ENCODE assay signal across 10 mouse cellular contexts in genomic region chr9:67012470-67012869, GRCm38 (mm10). TPM values are rescaled to one million over a fixed set of nuclear protein-coding genes. Genes with fewer than 3 reads are reported as not detected.
DNase-seq lines count a peak whose midpoint lies in the region; ATAC-seq and TF ChIP-seq lines count a peak whose summit lies in the region.
"Had no signal": no experiment of that assay in that cellular context is flagged by ENCODE, and none has a peak within 500 bp of the region (broad histone marks: within the 10 kb centered on the region; RNA-seq: fewer than 3 reads in every experiment).

No protein-coding gene starts in this region.

- H3K27me3 ChIP-seq in hindbrain, postnatal 0 days (ENCODE audit: insufficient read depth, low read length): no peaks in the 10 kb centered on the region
- no peaks in the 10 kb centered on the region for H3K27me3 ChIP-seq in hindbrain, embryonic 11.5 days (ENCODE audit: control insufficient read depth, insufficient read depth, low read length)
- H3K27me3 ChIP-seq in lung, embryonic 14.5 days (ENCODE audit: insufficient read depth, low read length): no peaks in the 10 kb centered on the region
- no peaks in the 10 kb centered on the region for H3K27me3 ChIP-seq in forebrain, embryonic 12.5 days
- H3K27me3 ChIP-seq in forebrain, embryonic 10.5 days (ENCODE audit: poor library complexity, severe bottlenecking): no peaks in the 10 kb centered on the region
- H3K27me3 ChIP-seq: midbrain, embryonic 13.5 days had no signal

- no peak overlapping the region for H3K9ac ChIP-seq in hindbrain, postnatal 0 days (replicated peaks; ENCODE audit: low read length)
- no peak overlapping the region for H3K9ac ChIP-seq in hindbrain, embryonic 11.5 days (ENCODE audit: low read depth, low read length)
- no peak overlapping the region for H3K9ac ChIP-seq in lung, embryonic 14.5 days
- no peak overlapping the region for H3K9ac ChIP-seq in forebrain, embryonic 12.5 days
- H3K9ac ChIP-seq: midbrain, embryonic 13.5 days had no signal

- H3K36me3 ChIP-seq in hindbrain, postnatal 0 days (ENCODE audit: insufficient read depth, low read length): no peaks in the 10 kb centered on the region
- no peaks in the 10 kb centered on the region for H3K36me3 ChIP-seq in hindbrain, embryonic 11.5 days (ENCODE audit: control insufficient read depth, insufficient read depth, low read length)
- no peaks in the 10 kb centered on the region for H3K36me3 ChIP-seq in lung, embryonic 14.5 days (ENCODE audit: insufficient read depth)
- H3K36me3 ChIP-seq in forebrain, embryonic 12.5 days (replicated peaks): no peaks in the 10 kb centered on the region
- H3K36me3 ChIP-seq in forebrain, embryonic 10.5 days (replicated peaks): no peaks in the 10 kb centered on the region
- H3K36me3 ChIP-seq: midbrain, embryonic 13.5 days had no signal

- ATAC-seq in hindbrain, postnatal 0 days: peak; percentile 18; the same call in 1 of the 2 replicates
- no peak for ATAC-seq in hindbrain, embryonic 11.5 days (ENCODE audit: low FRiP score)
- peak; percentile 90 for ATAC-seq in lung, embryonic 14.5 days (ENCODE audit: insufficient read depth)
- no peak for ATAC-seq in forebrain, embryonic 12.5 days (ENCODE audit: low FRiP score)
- ATAC-seq: midbrain, embryonic 13.5 days had no signal

- WGBS in hindbrain, postnatal 0 days: 39% methylated on average over 3 of the region's 3 CpGs
- WGBS in hindbrain, embryonic 11.5 days: 44% methylated on average over 3 of the region's 3 CpGs
- WGBS in lung, embryonic 14.5 days: 26% methylated on average over 3 of the region's 3 CpGs
- WGBS in forebrain, embryonic 12.5 days: 59% methylated on average over 3 of the region's 3 CpGs
- WGBS in forebrain, embryonic 10.5 days: 50% methylated on average over 3 of the region's 3 CpGs

- no peak overlapping the region for H3K4me2 ChIP-seq in hindbrain, postnatal 0 days (ENCODE audit: low read depth, low read length)
- no peak overlapping the region for H3K4me2 ChIP-seq in hindbrain, embryonic 11.5 days (replicated peaks; ENCODE audit: low read depth, low read length)
- H3K4me2 ChIP-seq in lung, embryonic 14.5 days: no peak overlapping the region
- H3K4me2 ChIP-seq in forebrain, embryonic 12.5 days: no peak overlapping the region
- H3K4me2 ChIP-seq: midbrain, embryonic 13.5 days had no signal

- TF ChIP-seq CTCF in hindbrain, postnatal 0 days (IDR thresholded peaks at IDR 0.05; ENCODE audit: low read depth): no peak
- TF ChIP-seq CTCF in lung, embryonic 14.5 days (IDR thresholded peaks at IDR 0.05; ENCODE audit: low read depth): no peak

- no peaks in the 10 kb centered on the region for H3K9me3 ChIP-seq in hindbrain, postnatal 0 days (ENCODE audit: low read length)
- no peaks in the 10 kb centered on the region for H3K9me3 ChIP-seq in hindbrain, embryonic 11.5 days (ENCODE audit: control insufficient read depth, low read length)
- no peaks in the 10 kb centered on the region for H3K9me3 ChIP-seq in lung, embryonic 14.5 days (ENCODE audit: low read depth, low read length)
- H3K9me3 ChIP-seq in forebrain, embryonic 12.5 days: no peaks in the 10 kb centered on the region
- H3K9me3 ChIP-seq in forebrain, embryonic 10.5 days: no peaks in the 10 kb centered on the region
- H3K9me3 ChIP-seq: midbrain, embryonic 13.5 days had no signal

- no peak overlapping the region for H3K4me3 ChIP-seq in hindbrain, postnatal 0 days (ENCODE audit: low read length)
- no peak overlapping the region for H3K4me3 ChIP-seq in hindbrain, embryonic 11.5 days (ENCODE audit: low read depth, low read length)
- no peak overlapping the region for H3K4me3 ChIP-seq in lung, embryonic 14.5 days (ENCODE audit: low read depth, low read length)
- H3K4me3 ChIP-seq in forebrain, embryonic 12.5 days (replicated peaks): no peak overlapping the region
- H3K4me3 ChIP-seq in forebrain, embryonic 10.5 days: no peak overlapping the region
- H3K4me3 ChIP-seq: midbrain, embryonic 13.5 days had no signal

- no peak overlapping the region for H3K27ac ChIP-seq in hindbrain, postnatal 0 days
- no peak overlapping the region for H3K27ac ChIP-seq in hindbrain, embryonic 11.5 days (ENCODE audit: low read depth, low read length)
- H3K27ac ChIP-seq in lung, embryonic 14.5 days (ENCODE audit: low read depth): 0 out of 2 replicates have a peak overlapping the region, but pooled peaks have one; percentile 52
- no peak overlapping the region for H3K27ac ChIP-seq in forebrain, embryonic 12.5 days
- no peak overlapping the region for H3K27ac ChIP-seq in forebrain, embryonic 10.5 days
- H3K27ac ChIP-seq: midbrain, embryonic 13.5 days had no signal

- H3K4me1 ChIP-seq in hindbrain, postnatal 0 days (ENCODE audit: insufficient read depth, low read length): no peaks in the 10 kb centered on the region
- no peaks in the 10 kb centered on the region for H3K4me1 ChIP-seq in hindbrain, embryonic 11.5 days (replicated peaks; ENCODE audit: control insufficient read depth, insufficient read depth, low read length)
- H3K4me1 ChIP-seq in lung, embryonic 14.5 days (ENCODE audit: insufficient read depth): peaks cover 24% of the 10 kb centered on the region
- no peaks in the 10 kb centered on the region for H3K4me1 ChIP-seq in forebrain, embryonic 12.5 days
- H3K4me1 ChIP-seq in forebrain, embryonic 10.5 days: peaks cover 27% of the 10 kb centered on the region
- H3K4me1 ChIP-seq: midbrain, embryonic 13.5 days had no signal

- DNase-seq in hindbrain, postnatal 0 days (ENCODE audit: low spot score): peak; percentile 49
- DNase-seq in hindbrain, embryonic 11.5 days (ENCODE audit: low spot score): no peak
- peak; percentile 77 for DNase-seq in Muller cell, postnatal 12 days (ENCODE audit: inconsistent ontology term)
- peak; percentile 70 for DNase-seq in heart, adult 8-10 months (ENCODE audit: low spot score)
- DNase-seq in lung, embryonic 14.5 days: peak; percentile 89
- DNase-seq in cerebellum, postnatal 36 days: no peak
- DNase-seq in forebrain, embryonic 10.5 days (ENCODE audit: extremely low spot score, low spot score): no peak
- DNase-seq: adrenal gland, postnatal 10 days had no signal

RNA-seq across cellular contexts. Expression of gene Tpm1, which starts 36.7 kb away (rescaled TPM):
- 98.8 and 120 TPM in 2 replicates for total RNA-seq in hindbrain, postnatal 0 days (2014; rRNA removed)
- polyA plus RNA-seq in hindbrain, postnatal 0 days (2015; fragmentation: Nextera tagmentation; extraction: Ambion mirVana): 177 and 180 TPM in 2 replicates
- polyA plus RNA-seq in hindbrain, embryonic 11.5 days (2014; fragmentation: Nextera tagmentation; extraction: Ambion mirVana): 323 and 385 TPM in 2 replicates
- total RNA-seq in heart, adult 8-10 months (2022): over 10,000 TPM in 3 of 4 experiments, 1,000 to 10,000 TPM in 1; 9,382 to 12,072 (median 10,190) TPM
- 635 and 725 TPM in 2 replicates for polyA plus RNA-seq in lung, embryonic 14.5 days (2014; fragmentation: Nextera tagmentation; extraction: Ambion mirVana)
- 218 and 280 TPM in 2 replicates for polyA plus RNA-seq in forebrain, embryonic 12.5 days (2016; fragmentation: Nextera tagmentation; extraction: Ambion mirVana)
- polyA plus RNA-seq in forebrain, embryonic 10.5 days (2016; fragmentation: Nextera tagmentation; extraction: Ambion mirVana): 334 and 342 TPM in 2 replicates

RNA-seq across cellular contexts. Expression of gene Lactb, which starts 37.2 kb away (rescaled TPM):
- 13.1 and 18.4 TPM in 2 replicates for total RNA-seq in hindbrain, postnatal 0 days (2014; rRNA removed)
- 12.8 and 15.2 TPM in 2 replicates for polyA plus RNA-seq in hindbrain, postnatal 0 days (2015; fragmentation: Nextera tagmentation; extraction: Ambion mirVana)
- polyA plus RNA-seq in hindbrain, embryonic 11.5 days (2014; fragmentation: Nextera tagmentation; extraction: Ambion mirVana): 11.2 and 12.0 TPM in 2 replicates
- 10 to 100 TPM; 22.8 to 26.6 (median 23.5) TPM for total RNA-seq in heart, adult 8-10 months (2022)
- 8.7 and 9.8 TPM in 2 replicates for polyA plus RNA-seq in lung, embryonic 14.5 days (2014; fragmentation: Nextera tagmentation; extraction: Ambion mirVana)
- 8.8 and 9.7 TPM in 2 replicates for polyA plus RNA-seq in forebrain, embryonic 12.5 days (2016; fragmentation: Nextera tagmentation; extraction: Ambion mirVana)
- polyA plus RNA-seq in forebrain, embryonic 10.5 days (2016; fragmentation: Nextera tagmentation; extraction: Ambion mirVana): 9.2 and 9.6 TPM in 2 replicates

Comparison
In these comparisons a context has a peak if more than half of its experiments do, and no peak if none do; other contexts are left out.
1. ATAC-seq: peak in hindbrain, postnatal 0 days (single experiment) and lung, embryonic 14.5 days (single experiment); none in hindbrain, embryonic 11.5 days (single experiment) and forebrain, embryonic 12.5 days (single experiment).
2. DNase-seq: peak in hindbrain, postnatal 0 days (single experiment), Muller cell, postnatal 12 days (single experiment), heart, adult 8-10 months (single experiment) and lung, embryonic 14.5 days (single experiment); none in hindbrain, embryonic 11.5 days (single experiment), cerebellum, postnatal 36 days (0 of 2) and forebrain, embryonic 10.5 days (single experiment).